Mouse (Mus musculus) kidney, embryonic 14.5 days (tissue): ENCODE measurements at regions not wholly inside any gene's neighbourhood (a gene's known extent, or its start where the extent isn't known, plus 50 kb on each side); places are given as distances from the start of the nearest gene placed in this dataset.

ENCODE experiments used
- ATAC-seq: fragments of 200-750 bp; cut with Nextera tagmentation; 2 replicates; pipeline ENCODE4 v1.8.0; 2017; ENCODE audit warnings: moderate number of reproducible peaks, mild to moderate bottlenecking, moderate TSS enrichment, moderate library complexity; ENCODE audit not compliant: low FRiP score, low TSS enrichment
- H3K27ac ChIP-seq: fragments of 300-500 bp; sonication (generic); 2 replicates; pipeline ENCODE4 v1.5.1; 2014; ENCODE audit warnings: low read depth, mild to moderate bottlenecking, low read length, moderate library complexity, mixed read lengths
- H3K27me3 ChIP-seq: fragments of 300-500 bp; sonication (generic); 2 replicates; pipeline ENCODE4 v1.6.1; 2014; ENCODE audit warnings: mild to moderate bottlenecking, low read length; ENCODE audit not compliant: control insufficient read depth, insufficient read depth
- H3K36me3 ChIP-seq: fragments of 300-500 bp; sonication (generic); 2 replicates; pipeline ENCODE4 v1.6.1; 2014; ENCODE audit warnings: low read length, mixed read lengths; ENCODE audit not compliant: control insufficient read depth, insufficient read depth
- H3K4me1 ChIP-seq: fragments of 300-500 bp; sonication (generic); 2 replicates; pipeline ENCODE4 v1.6.1; 2014; ENCODE audit warnings: low read length, mixed read lengths; ENCODE audit not compliant: control insufficient read depth, insufficient read depth
- H3K4me2 ChIP-seq: fragments of 300-500 bp; sonication (generic); replicated peaks from 2 replicates; pipeline ENCODE4 v1.6.1; 2014; ENCODE audit warnings: low read depth, mild to moderate bottlenecking, low read length
- H3K4me3 ChIP-seq: fragments of 300-500 bp; sonication (generic); 2 replicates; pipeline ENCODE4 v1.5.1; 2014; ENCODE audit warnings: mild to moderate bottlenecking, low read length
- H3K9ac ChIP-seq: fragments of 300-500 bp; sonication (generic); 2 replicates; pipeline ENCODE4 v1.6.1; 2014; ENCODE audit warnings: low read depth, mild to moderate bottlenecking, low read length, moderate library complexity
- H3K9me3 ChIP-seq: fragments of 300-500 bp; sonication (generic); 2 replicates; pipeline ENCODE4 v1.6.1; 2016; ENCODE audit warnings: low read length; ENCODE audit not compliant: control insufficient read depth
- WGBS: fragments of 180-500 bp; shearing (Covaris S2); extraction: QIAGEN DNeasy Blood & Tissue Kit; methylation state at CpG from one replicate; pipeline ENCODE4 v1.1.7; 2014; 5-methylcytosine and 5-hydroxymethylcytosine counted together

GRCm38 (mm10) chr2:74424726-74425125 lies 154.5 kb downstream of the Lnpk start:
- no peak overlapping the region for H3K4me3 ChIP-seq
- no peaks in the 10 kb centered on the region for H3K36me3 ChIP-seq
- H3K4me2 ChIP-seq = no peak overlapping the region
- no peaks in the 10 kb centered on the region for H3K27me3 ChIP-seq
- no peaks in the 10 kb centered on the region for H3K4me1 ChIP-seq
- H3K27ac ChIP-seq = no peak overlapping the region
- no peaks in the 10 kb centered on the region for H3K9me3 ChIP-seq
- WGBS = 86% methylated on average over 3 of the region's 3 CpGs
- H3K9ac ChIP-seq = no peak overlapping the region
- ATAC-seq = no peak

DNA sequence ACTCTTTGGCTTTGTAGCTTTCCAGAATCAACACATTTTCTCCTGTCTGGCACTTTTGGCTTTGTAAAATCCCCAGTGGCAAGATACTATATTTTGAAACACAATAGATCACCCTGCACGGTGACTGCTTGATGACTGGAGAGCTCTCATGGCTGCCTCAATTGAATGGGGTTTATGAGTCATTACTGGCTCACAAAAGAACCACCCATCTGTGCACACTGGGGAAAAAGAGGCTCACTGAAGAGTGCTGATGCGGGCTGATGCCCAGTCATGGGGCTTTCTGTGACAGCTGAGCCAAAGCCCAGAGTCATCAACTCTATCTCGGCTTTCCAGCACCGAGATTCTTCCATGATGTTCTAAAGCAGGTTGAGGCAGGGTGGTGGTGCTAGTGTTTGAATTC lies 163.1 kb downstream of the Lnpk start:
- no peak for ATAC-seq
- Histone ChIP-seq H3K27me3 (no peaks in the 10 kb centered on the region), H3K4me3 (no peak overlapping the region), H3K36me3 (no peaks in the 10 kb centered on the region), H3K4me1 (no peaks in the 10 kb centered on the region), H3K27ac (no peak overlapping the region), H3K4me2 (no peak overlapping the region), H3K9me3 (peaks cover 2% of the 10 kb centered on the region; the same call in 1 of the 2 replicates), H3K9ac (no peak overlapping the region)
- 80% methylated on average over 4 of the region's 4 CpGs for WGBS

DNA sequence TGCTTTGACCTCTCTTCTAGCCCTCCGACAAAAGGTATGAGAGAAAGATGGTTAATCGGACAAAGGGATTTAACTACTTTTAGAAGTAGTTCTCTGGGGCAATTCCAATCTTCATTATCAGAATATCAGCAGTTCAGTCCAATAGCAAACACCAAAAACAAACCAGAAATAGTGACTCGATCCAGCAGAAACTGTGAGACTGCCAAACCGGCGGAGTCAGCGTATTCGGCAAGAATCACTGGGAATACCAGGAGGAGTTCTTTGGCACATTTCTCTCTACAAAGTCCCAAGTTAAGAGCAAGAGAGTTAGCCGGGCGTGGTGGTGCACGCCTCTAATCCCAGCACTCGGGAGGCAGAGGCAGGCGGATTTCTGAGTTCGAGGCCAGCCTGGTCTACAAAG lies 164.5 kb downstream of the Lnpk start:
- Histone ChIP-seq H3K27me3 (no peaks in the 10 kb centered on the region), H3K9me3 (peaks cover 2% of the 10 kb centered on the region; the same call in 1 of the 2 replicates), H3K4me3 (no peak overlapping the region), H3K4me2 (no peak overlapping the region), H3K27ac (no peak overlapping the region), H3K4me1 (no peaks in the 10 kb centered on the region; the same call in 1 of the 2 replicates), H3K9ac (no peak overlapping the region), H3K36me3 (no peaks in the 10 kb centered on the region)
- 93% methylated on average over 12 of the region's 13 CpGs for WGBS
- ATAC-seq = no peak

DNA sequence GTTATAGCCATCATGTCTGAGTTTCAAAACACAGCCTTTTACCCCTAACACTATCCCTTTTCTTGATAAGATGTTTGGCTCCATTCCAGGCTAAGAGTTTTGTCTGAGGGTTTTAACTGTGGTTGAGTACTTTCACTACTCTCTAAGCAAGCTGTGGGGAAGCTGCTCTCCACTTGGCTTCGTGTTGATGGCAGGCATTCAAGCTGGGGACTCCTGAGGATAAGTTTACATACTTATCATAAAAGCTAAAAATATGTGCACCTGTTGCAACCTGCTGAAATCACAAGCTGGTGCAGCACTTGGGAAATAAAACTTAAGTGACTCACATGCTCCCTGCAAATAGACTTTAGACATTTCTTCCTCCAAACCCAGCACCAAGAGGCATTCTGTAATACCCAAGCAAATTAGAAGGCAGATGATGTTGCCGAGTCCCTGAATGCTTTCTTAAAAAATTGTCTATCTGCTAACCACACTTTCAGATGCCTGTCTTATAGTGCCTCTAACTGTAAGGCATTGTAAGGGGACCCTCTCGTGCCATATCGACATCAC lies 169.3 kb downstream of the Lnpk start:
- H3K9me3 ChIP-seq = peaks cover 2% of the 10 kb centered on the region; the same call in 1 of the 2 replicates
- no peak overlapping the region for H3K4me2 ChIP-seq
- H3K9ac ChIP-seq = no peak overlapping the region
- peaks cover 6% of the 10 kb centered on the region; the same call in 1 of the 2 replicates for H3K4me1 ChIP-seq
- H3K27me3 ChIP-seq = no peaks in the 10 kb centered on the region; the same call in 1 of the 2 replicates
- WGBS = 80% methylated on average over 4 of the region's 4 CpGs
- no peaks in the 10 kb centered on the region for H3K36me3 ChIP-seq
- H3K27ac ChIP-seq = no peak overlapping the region
- H3K4me3 ChIP-seq = no peak overlapping the region
- no peak for ATAC-seq

DNA sequence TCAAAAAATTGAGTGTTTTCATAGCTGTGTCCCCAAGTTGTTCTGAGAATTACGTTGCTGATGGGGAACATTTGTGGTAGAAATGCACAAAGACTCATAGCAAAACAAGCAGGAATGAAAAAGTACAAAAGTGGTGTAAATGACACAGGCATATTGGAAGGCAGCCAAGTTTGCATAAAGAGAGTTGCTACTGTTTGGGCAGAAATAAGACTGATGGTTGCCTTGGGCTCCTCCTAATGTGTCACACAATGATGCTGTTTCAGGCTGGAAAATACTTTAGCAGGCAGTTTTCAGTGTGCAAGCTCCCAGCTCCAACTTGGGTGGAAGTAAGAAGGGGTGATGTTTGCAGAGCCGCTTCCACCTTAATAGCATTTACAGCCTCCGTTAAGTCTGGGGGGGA lies 174.7 kb downstream of the Lnpk start:
- H3K27ac ChIP-seq = no peak overlapping the region
- no peak for ATAC-seq
- peaks cover 5% of the 10 kb centered on the region; the same call in 1 of the 2 replicates for H3K4me1 ChIP-seq
- WGBS = 51% methylated on average over 3 of the region's 3 CpGs
- H3K9me3 ChIP-seq = no peaks in the 10 kb centered on the region
- no peak overlapping the region for H3K9ac ChIP-seq
- H3K4me3 ChIP-seq = no peak overlapping the region
- no peak overlapping the region for H3K4me2 ChIP-seq
- no peaks in the 10 kb centered on the region; the same call in 1 of the 2 replicates for H3K27me3 ChIP-seq
- no peaks in the 10 kb centered on the region for H3K36me3 ChIP-seq

- Histone ChIP-seq H3K4me2 (no peak overlapping the region), H3K4me1 (no peaks in the 10 kb centered on the region), H3K36me3 (no peaks in the 10 kb centered on the region), H3K4me3 (no peak overlapping the region), H3K9ac (no peak overlapping the region), H3K27ac (no peak overlapping the region), H3K9me3 (no peaks in the 10 kb centered on the region), H3K27me3 (no peaks in the 10 kb centered on the region)
- WGBS = 89% methylated on average over 4 of the region's 4 CpGs
- ATAC-seq = no peak
These were observed 188.2 kb downstream of the Lnpk start for GRCm38 (mm10) chr2:74391064-74391463.

- H3K4me3 ChIP-seq = no peak overlapping the region
- H3K27ac ChIP-seq = no peak overlapping the region
- no peak overlapping the region for H3K9ac ChIP-seq
- H3K9me3 ChIP-seq = no peaks in the 10 kb centered on the region
- H3K36me3 ChIP-seq = no peaks in the 10 kb centered on the region
- no peak for ATAC-seq
- no peaks in the 10 kb centered on the region for H3K4me1 ChIP-seq
- H3K27me3 ChIP-seq = no peaks in the 10 kb centered on the region
- H3K4me2 ChIP-seq = no peak overlapping the region
- 92% methylated on average over 5 of the region's 5 CpGs for WGBS
These were observed 191.2 kb downstream of the Lnpk start for GRCm38 (mm10) chr2:74388078-74388477.

DNA sequence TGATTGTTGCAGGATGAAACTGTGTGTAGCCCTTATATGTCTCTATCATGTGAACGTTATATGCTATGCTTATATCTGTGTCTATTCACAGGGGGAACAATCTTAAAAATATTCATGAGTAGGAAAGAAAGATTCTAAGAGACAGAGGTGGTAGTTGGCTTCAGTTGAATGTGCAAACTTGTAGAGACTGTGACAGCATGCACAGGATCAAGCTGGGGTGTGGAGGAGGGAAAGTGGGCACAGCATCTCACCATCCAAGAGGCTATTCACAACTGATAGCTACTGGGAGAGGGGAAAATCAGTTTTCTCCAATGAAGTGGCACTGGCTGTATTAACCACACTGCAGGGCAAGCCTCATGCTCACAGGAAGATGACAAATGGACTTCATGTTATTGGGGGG lies 194.3 kb downstream of the Lnpk start:
- Histone ChIP-seq H3K9ac (no peak overlapping the region), H3K4me2 (no peak overlapping the region), H3K4me3 (no peak overlapping the region), H3K36me3 (no peaks in the 10 kb centered on the region), H3K4me1 (no peaks in the 10 kb centered on the region), H3K9me3 (no peaks in the 10 kb centered on the region), H3K27me3 (no peaks in the 10 kb centered on the region), H3K27ac (no peak overlapping the region)
- 94% methylated on average over 1 of the region's 1 CpGs for WGBS
- ATAC-seq = no peak

DNA sequence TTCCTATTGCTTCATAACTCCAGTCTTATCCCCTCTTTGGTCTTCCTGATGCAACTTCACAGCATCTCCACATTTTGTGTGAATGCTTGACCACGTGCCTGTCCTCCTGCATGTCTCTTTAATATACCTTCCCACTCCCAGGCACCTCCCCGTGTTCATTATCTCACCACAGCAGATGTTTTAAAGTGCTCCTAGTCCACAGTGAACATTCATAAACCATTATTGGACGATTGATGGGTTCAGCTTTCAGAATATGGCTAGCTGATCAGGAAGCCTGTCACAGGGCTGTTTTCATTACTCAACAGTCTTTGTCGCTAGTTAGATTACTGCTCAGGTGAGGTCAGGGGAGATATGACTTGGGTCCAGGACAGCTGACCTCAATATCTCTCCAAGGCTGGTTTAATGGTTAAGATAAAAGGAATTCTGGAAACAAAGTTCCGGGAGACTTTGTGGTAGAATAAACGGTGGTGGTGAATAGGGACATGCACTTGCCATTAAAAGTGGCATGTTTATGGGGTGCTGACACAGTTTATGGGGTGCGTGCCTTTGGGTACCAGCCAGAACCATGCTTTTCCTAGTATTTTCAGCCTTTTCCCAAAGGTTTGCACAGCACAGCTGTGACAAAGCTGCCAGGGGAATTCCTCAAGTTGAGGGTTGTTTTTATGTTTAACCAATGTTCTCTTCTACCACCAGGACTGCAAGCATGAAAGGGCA lies 198.5 kb downstream of the Lnpk start:
- H3K4me2 ChIP-seq = no peak overlapping the region
- H3K27me3 ChIP-seq = no peaks in the 10 kb centered on the region
- H3K27ac ChIP-seq = no peak overlapping the region
- H3K4me1 ChIP-seq = no peaks in the 10 kb centered on the region
- H3K4me3 ChIP-seq = no peak overlapping the region
- H3K9me3 ChIP-seq = no peaks in the 10 kb centered on the region
- H3K9ac ChIP-seq = no peak overlapping the region
- no peaks in the 10 kb centered on the region for H3K36me3 ChIP-seq
- 21% methylated on average over 7 of the region's 7 CpGs for WGBS
- ATAC-seq = no peak
